Mouse (Mus musculus) neural tube, embryonic 15.5 days (tissue): ENCODE measurements around the gene Dr1. TPM values are rescaled to one million over a fixed set of nuclear protein-coding genes. Genes with fewer than 3 reads are reported as not detected.
A peak's percentile ranks its signal among the peaks of the same experiment; 100 is the strongest.
"Not testable (repeated sequence)": the region's sequence is repeated elsewhere in the genome, so short reads cannot be mapped to it uniquely, and the experiment has no call there.

Experiments
- ATAC-seq: fragments of 200-750 bp; cut with Nextera tagmentation; 2 replicates; pipeline ENCODE4 v1.8.0; 2017; ENCODE audit warnings: mild to moderate bottlenecking, moderate TSS enrichment, moderate library complexity; ENCODE audit not compliant: low FRiP score
- H3K27ac ChIP-seq: fragments of 300-500 bp; sonication (generic); replicated peaks from 2 replicates; pipeline ENCODE4 v1.5.1; 2015; ENCODE audit warnings: mild to moderate bottlenecking, inconsistent platforms
- H3K27me3 ChIP-seq: fragments of 300-500 bp; sonication (generic); replicated peaks from 2 replicates; pipeline ENCODE4 v1.6.1; 2015; ENCODE audit warnings: inconsistent platforms
- H3K36me3 ChIP-seq: fragments of 300-500 bp; sonication (generic); 2 replicates; pipeline ENCODE4 v1.6.1; 2015; ENCODE audit warnings: inconsistent platforms
- H3K4me1 ChIP-seq: fragments of 300-500 bp; sonication (generic); 2 replicates; pipeline ENCODE4 v1.6.1; 2015; ENCODE audit warnings: inconsistent platforms
- H3K4me2 ChIP-seq: fragments of 300-500 bp; sonication (generic); 2 replicates; pipeline ENCODE4 v1.6.1; 2015; ENCODE audit warnings: inconsistent platforms, mild to moderate bottlenecking, moderate library complexity
- H3K4me3 ChIP-seq: fragments of 300-500 bp; sonication (generic); replicated peaks from 2 replicates; pipeline ENCODE4 v1.5.1; 2015; ENCODE audit warnings: mild to moderate bottlenecking, inconsistent platforms
- H3K9ac ChIP-seq: fragments of 300-500 bp; sonication (generic); replicated peaks from 2 replicates; pipeline ENCODE4 v1.6.1; 2015; ENCODE audit warnings: mild to moderate bottlenecking, inconsistent platforms
- H3K9me3 ChIP-seq: fragments of 300-500 bp; sonication (generic); replicated peaks from 2 replicates; pipeline ENCODE4 v1.6.1; 2016; ENCODE audit warnings: inconsistent platforms
- WGBS: fragments of 180-500 bp; shearing (Covaris S2); methylation state at CpG from one replicate; pipeline ENCODE4 v1.1.7; 2015; ENCODE audit warnings: mixed read lengths; 5-methylcytosine and 5-hydroxymethylcytosine counted together
- polyA plus RNA-seq: library from polyadenylated mRNA; unstranded; fragments of >200 nt; fragmentation: Nextera tagmentation; extraction: Ambion mirVana; gene quantifications from 2 replicates; pipeline ENCODE4 v1.2.1, GENCODE M21; 2015

Gene Dr1
- polyA plus RNA-seq = 39.6 and 42.8 TPM in 2 replicates

DNA sequence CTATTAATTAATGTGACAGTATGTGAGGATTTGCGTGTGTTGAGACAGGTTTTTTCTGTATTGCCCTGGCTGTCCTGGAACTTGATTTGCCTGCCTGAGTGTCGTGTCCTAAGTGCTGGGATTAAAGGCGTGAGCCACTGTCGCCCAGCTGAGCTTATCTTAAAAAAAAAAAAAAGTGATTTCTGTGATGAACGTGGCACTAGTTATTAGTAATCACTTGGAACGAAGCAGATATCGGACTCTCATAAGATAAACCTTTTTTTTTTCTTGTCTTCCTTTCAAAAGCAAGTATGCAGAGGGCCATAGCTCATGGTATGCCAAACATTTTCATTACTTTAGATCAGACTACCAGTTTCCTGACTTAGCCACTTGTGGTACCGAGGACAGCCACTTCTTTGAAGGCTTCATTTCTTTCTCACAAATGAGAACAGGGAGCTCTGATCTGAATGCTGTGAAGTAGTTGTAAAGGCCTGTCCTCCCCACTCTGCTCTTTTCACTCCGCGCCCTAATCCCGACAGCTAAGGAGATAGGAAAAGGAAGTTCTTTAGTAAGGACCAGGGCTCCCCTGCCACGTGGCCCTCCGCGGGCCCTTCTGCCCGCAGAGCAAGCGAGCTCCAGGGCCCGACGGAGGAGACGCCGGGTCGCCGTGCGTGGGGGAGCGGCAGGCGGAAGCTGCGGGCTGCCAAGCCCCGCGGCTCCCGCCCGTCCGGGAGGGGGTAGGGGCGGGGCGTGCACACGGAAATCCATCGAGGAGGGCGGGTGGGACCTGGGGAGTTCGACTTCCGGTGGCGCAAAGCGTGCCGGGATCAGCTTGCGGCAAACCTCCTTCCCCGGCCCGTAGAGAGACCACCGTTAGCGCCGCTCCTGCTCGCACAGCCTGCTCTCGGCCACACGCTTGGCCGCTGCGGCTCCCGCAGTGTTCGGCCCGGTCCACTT is at the start of gene Dr1:
Gene Dr1 (plus strand): TSS at position 771 of the 936 bp plus-strand sequence.
- Histone ChIP-seq H3K9me3 (no peaks in the 10 kb centered on the region), H3K9ac (peak within 1 kb of the TSS; percentile 99), H3K4me3 (peak within 1 kb of the TSS; percentile 98), H3K27ac (peak within 1 kb of the TSS; percentile 95), H3K4me1 (peaks cover 38% of the 10 kb centered on the region), H3K36me3 (no peaks in the 10 kb centered on the region), H3K27me3 (no peaks in the 10 kb centered on the region), H3K4me2 (peak within 1 kb of the TSS; percentile 83)
- 4% methylated on average over 42 of the region's 55 CpGs for WGBS
- peak; percentile 98 for ATAC-seq

- Histone ChIP-seq H3K9ac (no peak overlapping the region), H3K4me2 (no peak overlapping the region), H3K9me3 (no peaks in the 10 kb centered on the region), H3K27me3 (no peaks in the 10 kb centered on the region), H3K4me1 (no peaks in the 10 kb centered on the region), H3K36me3 (no peaks in the 10 kb centered on the region), H3K27ac (no peak overlapping the region), H3K4me3 (no peak overlapping the region)
- ATAC-seq = no peak
These were observed 44.6 kb upstream of the Dr1 start for GRCm38 (mm10) chr5:108224077-108224476.

- no peaks in the 10 kb centered on the region for H3K4me1 ChIP-seq
- no peak overlapping the region for H3K4me3 ChIP-seq
- no peak overlapping the region for H3K27ac ChIP-seq
- no peaks in the 10 kb centered on the region for H3K36me3 ChIP-seq
- H3K27me3 ChIP-seq = no peaks in the 10 kb centered on the region
- no peak overlapping the region for H3K4me2 ChIP-seq
- ATAC-seq = no peak
- no peaks in the 10 kb centered on the region for H3K9me3 ChIP-seq
- H3K9ac ChIP-seq = no peak overlapping the region
These were observed 42.5 kb upstream of the Dr1 start for GRCm38 (mm10) chr5:108226159-108226558.

DNA sequence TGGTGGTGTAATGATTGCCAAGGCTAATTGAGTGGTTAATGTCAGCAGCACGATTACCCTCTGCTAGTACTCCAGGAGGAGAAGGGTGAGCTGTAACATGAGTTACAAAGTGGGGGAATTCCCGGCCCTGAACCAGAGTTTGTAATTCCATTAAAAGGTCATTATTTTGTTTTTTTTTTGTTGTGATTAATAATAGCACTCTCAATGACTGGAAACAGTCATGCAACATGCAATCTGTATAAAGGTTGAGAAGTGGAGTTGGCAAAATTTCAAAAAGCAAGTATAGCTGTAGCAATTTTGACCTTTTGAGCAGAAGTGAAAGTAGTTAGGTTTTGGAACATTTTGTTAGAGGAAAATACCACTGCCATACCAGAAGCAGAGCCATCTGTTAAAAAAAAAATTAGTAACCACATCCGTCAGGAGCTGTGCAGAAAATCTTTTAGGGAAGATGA is 22.4 kb upstream of the Dr1 start:
- Histone ChIP-seq H3K27ac (no peak overlapping the region), H3K27me3 (no peaks in the 10 kb centered on the region), H3K4me3 (no peak overlapping the region), H3K4me1 (no peaks in the 10 kb centered on the region), H3K9ac (no peak overlapping the region), H3K9me3 (no peaks in the 10 kb centered on the region), H3K4me2 (no peak overlapping the region), H3K36me3 (no peaks in the 10 kb centered on the region)
- ATAC-seq = no peak
- 73% methylated on average over 3 of the region's 3 CpGs for WGBS

DNA sequence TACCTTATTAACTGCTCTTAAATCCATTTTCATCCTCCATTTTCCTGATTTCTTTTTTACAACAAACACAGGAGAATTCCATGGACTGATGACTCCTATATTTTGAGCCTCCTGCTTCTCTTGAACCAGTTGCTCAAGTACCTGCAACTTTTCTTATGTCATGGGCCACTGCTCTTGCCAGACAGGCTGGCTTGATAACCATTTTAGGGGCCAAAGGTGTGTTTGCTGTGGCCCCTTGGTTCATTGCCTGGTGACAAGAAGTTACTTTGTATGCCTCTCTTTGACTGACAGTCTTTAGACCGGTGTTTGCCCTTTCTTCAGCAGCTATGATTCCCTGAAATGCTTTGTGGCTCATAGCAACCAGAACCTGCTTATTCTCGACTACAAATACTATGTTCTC is 18.7 kb upstream of the Dr1 start:
- no peaks in the 10 kb centered on the region for H3K36me3 ChIP-seq
- no peak overlapping the region for H3K27ac ChIP-seq
- no peaks in the 10 kb centered on the region for H3K9me3 ChIP-seq
- H3K4me1 ChIP-seq = no peaks in the 10 kb centered on the region
- 83% methylated on average over 2 of the region's 2 CpGs for WGBS
- no peak for ATAC-seq
- H3K4me2 ChIP-seq = no peak overlapping the region
- no peaks in the 10 kb centered on the region for H3K27me3 ChIP-seq
- no peak overlapping the region for H3K4me3 ChIP-seq
- H3K9ac ChIP-seq = no peak overlapping the region

GRCm38 (mm10) chr5:108255259-108255658 is 13.4 kb upstream of the Dr1 start:
- H3K36me3 ChIP-seq = no peaks in the 10 kb centered on the region
- H3K9ac ChIP-seq = no peak overlapping the region
- no peak overlapping the region for H3K4me2 ChIP-seq
- no peak overlapping the region for H3K4me3 ChIP-seq
- no peaks in the 10 kb centered on the region for H3K4me1 ChIP-seq
- no peaks in the 10 kb centered on the region for H3K9me3 ChIP-seq
- no peak for ATAC-seq
- WGBS = 74% methylated on average over 5 of the region's 5 CpGs
- H3K27ac ChIP-seq = no peak overlapping the region
- no peaks in the 10 kb centered on the region for H3K27me3 ChIP-seq

GRCm38 (mm10) chr5:108262722-108263121 is 6.0 kb upstream of the Dr1 start:
- no peak overlapping the region for H3K9ac ChIP-seq
- no peaks in the 10 kb centered on the region for H3K36me3 ChIP-seq
- no peaks in the 10 kb centered on the region for H3K27me3 ChIP-seq
- WGBS = 50% methylated on average over 4 of the region's 4 CpGs
- H3K4me3 ChIP-seq = no peak overlapping the region
- H3K4me1 ChIP-seq = peaks cover 5% of the 10 kb centered on the region
- H3K4me2 ChIP-seq = no peak overlapping the region
- ATAC-seq = no peak
- H3K9me3 ChIP-seq = no peaks in the 10 kb centered on the region
- H3K27ac ChIP-seq = no peak overlapping the region

GRCm38 (mm10) chr5:108263785-108264184 is 4.9 kb upstream of the Dr1 start:
- H3K9me3 ChIP-seq, H3K4me3 ChIP-seq, ATAC-seq, H3K27me3 ChIP-seq, H3K27ac ChIP-seq, H3K9ac ChIP-seq, H3K4me2 ChIP-seq, H3K36me3 ChIP-seq: not testable (repeated sequence)
- 95% methylated on average over 1 of the region's 1 CpGs for WGBS
- peaks cover 10% of the 10 kb centered on the region for H3K4me1 ChIP-seq

DNA sequence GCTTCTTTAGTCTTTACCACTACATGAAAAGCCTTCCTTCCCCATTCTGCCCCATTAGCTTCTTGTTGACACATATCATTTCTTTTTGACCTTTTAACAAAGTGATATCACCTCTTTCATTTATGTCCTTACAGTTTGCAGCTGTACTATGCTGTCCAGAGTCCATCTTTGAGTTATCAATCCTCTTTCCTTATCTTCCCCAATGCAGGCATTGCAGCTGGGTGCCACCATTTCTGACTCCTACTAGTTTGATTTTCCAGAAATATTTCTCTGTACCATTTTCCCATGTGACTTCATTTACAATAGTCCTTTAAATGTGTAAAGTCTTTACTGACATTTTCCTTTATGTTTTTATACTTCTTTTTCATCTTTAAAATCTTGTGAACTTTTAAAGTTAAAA is 1.7 kb upstream of the Dr1 start:
- no peak for ATAC-seq
- Histone ChIP-seq H3K9me3 (no peaks in the 10 kb centered on the region), H3K9ac (no peak overlapping the region), H3K4me3 (no peak overlapping the region), H3K4me2 (no peak overlapping the region), H3K36me3 (no peaks in the 10 kb centered on the region), H3K27me3 (no peaks in the 10 kb centered on the region), H3K27ac (no peak overlapping the region), H3K4me1 (peaks cover 32% of the 10 kb centered on the region)

DNA sequence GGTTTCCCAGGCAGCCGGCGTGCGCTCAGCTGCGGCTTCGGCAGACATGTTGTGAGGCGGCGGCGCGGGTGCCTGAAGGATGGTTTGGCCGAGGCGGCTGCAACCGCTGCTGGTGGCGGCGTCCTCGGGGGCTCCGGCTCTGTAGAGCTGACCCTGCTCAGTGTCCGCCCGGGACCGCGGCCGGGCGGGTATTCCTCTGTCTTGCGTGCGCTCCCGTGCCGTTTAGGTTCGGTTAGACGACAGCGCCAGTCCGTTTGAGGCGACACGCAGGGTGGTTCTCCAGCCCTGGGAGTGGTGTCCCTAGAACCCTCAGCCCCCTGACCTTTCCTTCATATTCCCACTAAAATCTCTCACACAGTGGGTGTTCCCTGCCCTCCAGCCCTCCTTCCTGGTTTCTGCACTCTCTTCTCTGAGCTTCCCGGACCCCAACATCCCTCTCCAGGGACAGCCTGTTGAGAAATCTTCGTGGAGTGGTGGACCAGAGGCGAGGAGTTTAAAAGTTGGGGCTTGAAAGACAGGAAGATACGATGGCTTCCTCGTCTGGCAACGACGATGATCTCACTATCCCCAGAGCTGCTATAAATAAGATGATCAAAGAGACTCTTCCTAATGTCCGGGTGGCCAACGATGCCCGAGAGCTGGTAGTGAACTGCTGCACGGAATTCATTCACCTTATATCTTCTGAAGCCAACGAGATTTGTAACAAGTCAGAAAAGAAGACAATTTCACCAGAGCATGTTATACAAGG is 540 bp downstream of the Dr1 start:
- Histone ChIP-seq H3K27ac (peak overlapping the region; percentile 95), H3K4me1 (peaks cover 42% of the 10 kb centered on the region), H3K4me2 (peak overlapping the region; percentile 83), H3K36me3 (peaks cover 3% of the 10 kb centered on the region), H3K9ac (peak overlapping the region; percentile 99), H3K9me3 (no peaks in the 10 kb centered on the region), H3K27me3 (no peaks in the 10 kb centered on the region), H3K4me3 (peak overlapping the region; percentile 98)
- peak; percentile 65 for ATAC-seq
- WGBS = under 1% methylated on average over 44 of the region's 44 CpGs

GRCm38 (mm10) chr5:108269811-108270151 is 1.1 kb downstream of the Dr1 start:
- peaks cover 3% of the 10 kb centered on the region for H3K36me3 ChIP-seq
- no peak overlapping the region for H3K27ac ChIP-seq
- H3K9me3 ChIP-seq = no peaks in the 10 kb centered on the region
- H3K27me3 ChIP-seq = no peaks in the 10 kb centered on the region
- H3K4me2 ChIP-seq = peak overlapping the region; percentile 83
- H3K4me1 ChIP-seq = peaks cover 42% of the 10 kb centered on the region
- H3K4me3 ChIP-seq = peak overlapping the region; percentile 98
- 15% methylated on average over 7 of the region's 7 CpGs for WGBS
- peak overlapping the region; percentile 99 for H3K9ac ChIP-seq
- ATAC-seq = no peak

GRCm38 (mm10) chr5:108270415-108270814 is 1.7 kb downstream of the Dr1 start:
- Histone ChIP-seq H3K4me2 (peak overlapping the region; percentile 83), H3K36me3 (peaks cover 3% of the 10 kb centered on the region), H3K27me3 (no peaks in the 10 kb centered on the region), H3K9ac (peak overlapping the region; percentile 99; the same call in 1 of the 2 replicates), H3K4me1 (peaks cover 42% of the 10 kb centered on the region), H3K4me3 (peak overlapping the region; percentile 98), H3K9me3 (no peaks in the 10 kb centered on the region), H3K27ac (no peak overlapping the region)
- WGBS = 59% methylated on average over 9 of the region's 9 CpGs
- no peak for ATAC-seq
